Mouse (Mus musculus): ENCODE data around the gene Smim8.

Smim8 gene

DNA sequence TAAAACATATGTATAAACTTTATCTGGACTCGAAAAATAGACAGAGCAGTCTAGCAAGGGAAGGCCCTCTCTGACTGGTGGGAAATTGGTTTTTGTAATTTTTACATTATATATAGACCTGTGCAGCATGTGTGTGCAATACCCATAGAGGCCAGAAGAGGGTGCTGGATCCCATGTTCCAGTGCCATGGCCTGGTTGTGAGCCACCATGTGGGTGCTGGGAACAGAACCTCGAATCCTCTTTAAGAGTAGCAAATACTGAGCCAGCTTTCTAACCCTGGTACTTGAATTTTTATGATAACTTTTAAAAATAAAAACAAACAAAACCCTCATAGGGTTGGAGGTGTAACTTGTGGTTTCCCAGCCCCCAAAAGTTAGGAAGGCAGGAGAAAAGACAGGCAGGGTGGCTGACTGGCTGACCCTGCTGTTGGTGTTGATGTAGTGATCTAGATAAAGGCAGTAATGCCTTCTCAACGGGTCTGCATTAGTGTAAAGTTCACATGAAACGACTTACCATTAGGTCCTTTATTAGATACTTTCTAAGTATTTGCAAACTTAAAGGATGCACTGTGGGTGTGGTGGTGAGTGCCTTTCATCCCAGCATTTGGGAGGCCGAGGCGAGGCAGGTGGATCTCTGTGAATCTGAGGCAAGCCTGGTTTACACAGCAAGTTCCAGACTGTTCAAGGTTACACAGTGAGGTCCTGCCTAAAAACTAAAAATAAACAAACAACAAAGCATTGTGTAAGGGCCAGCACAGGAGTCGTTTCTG, 57.9 kb downstream of the Smim8 start:
- DNase-seq (ENCODE audit: low spot score in 2 of 2), result no peak

DNA sequence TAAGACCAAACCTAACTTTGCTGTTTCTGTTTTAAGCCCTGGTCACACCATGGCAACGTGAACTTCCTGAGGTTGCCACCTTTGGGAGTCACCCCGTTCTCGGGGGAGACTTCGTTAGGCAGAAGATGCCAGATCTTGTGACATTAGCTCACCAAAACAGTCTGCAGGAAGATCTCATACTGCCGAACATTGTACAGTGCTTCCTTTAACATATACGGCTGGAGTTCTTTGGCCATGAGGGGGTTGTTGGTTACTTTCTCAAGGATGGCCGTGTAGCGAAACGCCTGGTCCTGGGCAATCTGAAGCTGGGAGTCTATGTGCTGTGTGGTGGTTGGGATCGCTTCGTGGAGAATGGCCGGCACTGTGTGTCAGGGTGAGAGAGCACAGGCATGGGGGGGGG, 58.8 kb downstream of the Smim8 start:
- DNase-seq (ENCODE audit: low spot score in 2 of 2), result no peak

Data from natural killer cell, adult 2 months (primary cell).